Mouse (Mus musculus): ENCODE results near the gene Ccdc177. TPM values are rescaled to one million over a fixed set of nuclear protein-coding genes. Genes with fewer than 3 reads are reported as not detected.

Ccdc177 gene
- polyA plus RNA-seq, 1 experiment from 2014 or later = 0.11 TPM

DNA sequence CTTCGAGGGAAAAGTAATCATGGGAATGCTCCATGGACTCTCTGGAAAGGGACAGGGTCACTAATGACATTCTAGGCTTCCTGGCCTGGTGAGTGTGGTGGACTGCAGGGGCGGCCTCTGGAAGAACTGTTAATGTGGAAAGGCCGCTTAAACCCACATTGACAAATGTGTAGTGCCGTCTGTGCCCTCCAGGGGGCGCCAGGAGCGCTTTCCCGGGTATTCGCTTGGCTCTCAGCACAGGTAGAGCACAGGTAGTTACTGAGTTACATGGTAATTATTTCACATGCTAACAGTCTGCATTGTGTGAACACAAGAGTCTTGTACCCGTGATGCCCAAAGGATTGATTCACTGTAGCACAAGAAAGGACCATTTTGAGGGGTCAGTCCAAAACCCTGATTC is 21.0 kb downstream of the Ccdc177 start:
- Histone ChIP-seq H3K27ac (ENCODE audit: low read length) (no peak overlapping the region), H3K27me3 (ENCODE audit: insufficient read depth, low read length) (peaks cover 9% of the 10 kb centered on the region), H3K36me3 (ENCODE audit: insufficient read depth, low read length) (no peaks in the 10 kb centered on the region), H3K9ac (replicated peaks; ENCODE audit: low read length) (no peak overlapping the region), H3K9me3 (ENCODE audit: low read length) (no peaks in the 10 kb centered on the region), H3K4me2 (replicated peaks; ENCODE audit: low read depth, low read length) (no peak overlapping the region), H3K4me1 (ENCODE audit: insufficient read depth, low read length) (no peaks in the 10 kb centered on the region), H3K4me3 (ENCODE audit: low read length) (no peak overlapping the region)
- no peak for ATAC-seq (ENCODE audit: low FRiP score, low TSS enrichment)
- 30% methylated on average over 9 of the region's 9 CpGs for WGBS

DNA sequence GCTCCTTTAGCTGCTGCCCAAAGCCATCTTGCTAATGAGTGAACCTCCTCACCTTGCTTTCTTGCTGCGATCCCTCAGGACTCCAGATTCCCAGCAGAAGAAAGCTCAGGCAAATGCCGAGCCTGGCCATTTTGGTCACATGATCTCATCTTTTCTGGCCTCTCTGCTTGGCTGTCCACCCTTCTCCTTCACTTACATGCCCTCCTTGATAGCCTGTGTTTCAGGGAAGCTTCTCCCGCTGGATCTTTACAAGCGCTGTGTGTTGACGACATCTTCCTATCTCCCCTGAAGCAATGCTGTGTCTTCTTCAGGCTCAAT is 23.2 kb downstream of the Ccdc177 start:
- Histone ChIP-seq H3K9ac (replicated peaks; ENCODE audit: low read length) (no peak overlapping the region), H3K27ac (ENCODE audit: low read length) (no peak overlapping the region), H3K27me3 (ENCODE audit: insufficient read depth, low read length) (peaks cover 3% of the 10 kb centered on the region; the same call in 1 of the 2 replicates), H3K4me2 (replicated peaks; ENCODE audit: low read depth, low read length) (no peak overlapping the region), H3K36me3 (ENCODE audit: insufficient read depth, low read length) (no peaks in the 10 kb centered on the region), H3K9me3 (ENCODE audit: low read length) (no peaks in the 10 kb centered on the region), H3K4me3 (ENCODE audit: low read length) (no peak overlapping the region), H3K4me1 (ENCODE audit: insufficient read depth, low read length) (no peaks in the 10 kb centered on the region)
- WGBS = 62% methylated on average over 5 of the region's 5 CpGs
- ATAC-seq (ENCODE audit: low FRiP score, low TSS enrichment) = no peak

DNA sequence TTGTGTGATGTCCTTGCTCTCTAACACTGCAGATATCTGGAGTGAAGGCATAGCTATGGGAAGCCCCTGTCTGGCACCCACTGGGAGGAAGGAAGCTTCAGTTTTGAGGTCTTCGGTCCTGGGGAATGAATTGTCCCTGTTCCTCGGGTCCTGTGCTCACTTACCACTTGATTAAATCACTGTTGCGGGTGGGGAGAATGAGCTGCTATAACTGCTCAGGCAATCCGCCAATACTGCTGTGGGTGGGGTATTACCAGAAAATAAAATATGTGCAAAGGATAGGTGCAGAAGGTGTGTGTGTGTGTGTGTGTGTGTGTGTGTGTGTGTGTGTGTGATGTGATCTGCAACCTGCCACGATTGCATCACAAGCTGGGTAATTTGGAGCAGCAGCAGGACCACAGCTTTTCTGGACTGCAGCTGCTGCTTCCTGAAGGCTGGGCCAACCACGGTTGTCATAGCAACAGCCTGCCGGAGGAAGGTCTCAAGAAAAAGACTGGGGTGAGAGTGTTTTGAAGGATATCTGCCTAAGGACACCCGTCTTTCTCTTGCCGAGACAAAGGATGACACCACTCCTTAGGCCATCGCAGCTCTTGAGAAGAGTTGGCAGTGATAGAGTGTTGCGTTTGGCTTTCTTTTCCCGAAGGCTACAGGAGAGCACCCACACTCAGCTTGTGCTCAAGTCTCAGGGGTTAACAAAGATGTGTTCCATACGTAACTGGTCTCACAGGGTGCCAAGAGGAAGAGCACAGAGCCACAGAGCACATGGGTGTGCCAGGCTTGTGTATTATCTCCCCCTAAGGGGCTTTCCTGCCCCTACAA is 23.8 kb downstream of the Ccdc177 start:
- no peaks in the 10 kb centered on the region for H3K4me1 ChIP-seq (ENCODE audit: insufficient read depth, low read length)
- ATAC-seq (ENCODE audit: low FRiP score, low TSS enrichment) = no peak
- H3K27ac ChIP-seq (ENCODE audit: low read length) = no peak overlapping the region
- H3K4me3 ChIP-seq (ENCODE audit: low read length) = no peak overlapping the region
- WGBS = 37% methylated on average over 13 of the region's 13 CpGs
- no peaks in the 10 kb centered on the region for H3K9me3 ChIP-seq (ENCODE audit: low read length)
- H3K36me3 ChIP-seq (ENCODE audit: insufficient read depth, low read length) = no peaks in the 10 kb centered on the region
- no peak overlapping the region for H3K9ac ChIP-seq (replicated peaks; ENCODE audit: low read length)
- H3K4me2 ChIP-seq (replicated peaks; ENCODE audit: low read depth, low read length) = no peak overlapping the region
- peaks cover 3% of the 10 kb centered on the region; the same call in 1 of the 2 replicates for H3K27me3 ChIP-seq (ENCODE audit: insufficient read depth, low read length)

DNA sequence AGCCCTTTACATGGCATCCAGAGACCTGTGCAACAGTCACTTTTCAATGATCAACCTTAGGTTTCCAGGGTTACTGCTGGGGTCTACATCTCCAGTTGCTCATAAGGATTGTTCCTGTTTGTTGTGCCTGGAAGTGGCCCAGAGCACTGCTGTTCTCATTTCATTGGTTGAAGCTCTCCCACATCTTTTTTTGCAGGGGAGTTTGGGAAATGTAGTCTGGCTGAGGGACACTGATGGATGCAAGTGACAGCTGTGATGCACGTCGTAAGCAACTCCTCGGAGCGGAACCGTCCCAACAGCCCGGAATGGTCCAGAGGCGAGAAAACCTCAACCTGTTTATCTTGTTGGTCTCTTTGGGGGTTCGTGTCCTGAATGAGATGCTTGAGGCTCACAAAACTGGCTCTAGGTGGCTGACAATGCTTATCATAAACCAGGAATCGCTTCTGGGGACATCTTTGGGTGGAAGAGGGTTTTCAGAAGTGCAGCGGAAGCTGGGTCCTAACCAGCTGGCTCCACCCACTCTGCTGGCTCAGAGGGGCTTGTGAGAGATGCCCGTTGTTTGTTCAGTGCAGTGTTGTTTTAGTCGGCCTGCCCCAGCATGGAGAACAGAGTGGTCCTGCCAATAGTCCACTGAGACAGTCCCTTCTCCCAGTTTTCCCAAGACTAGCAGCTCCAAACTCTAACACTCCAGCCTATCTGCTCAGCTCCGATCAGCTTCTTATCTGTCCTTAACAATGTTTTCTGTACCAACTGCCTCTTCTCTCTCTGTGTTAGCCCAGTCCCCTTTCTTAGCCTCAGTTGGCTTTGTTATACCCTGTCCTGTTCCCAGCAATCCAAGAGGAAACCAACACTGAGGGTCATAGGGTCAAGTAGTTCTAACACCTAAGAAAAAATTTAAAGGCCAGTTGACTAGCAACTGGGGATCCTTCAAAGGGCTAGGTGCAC is 25.7 kb downstream of the Ccdc177 start:
- Histone ChIP-seq H3K27me3 (ENCODE audit: insufficient read depth, low read length) (peaks cover 3% of the 10 kb centered on the region; the same call in 1 of the 2 replicates), H3K36me3 (ENCODE audit: insufficient read depth, low read length) (no peaks in the 10 kb centered on the region), H3K9me3 (ENCODE audit: low read length) (no peaks in the 10 kb centered on the region), H3K4me3 (ENCODE audit: low read length) (no peak overlapping the region), H3K27ac (ENCODE audit: low read length) (no peak overlapping the region), H3K4me1 (ENCODE audit: insufficient read depth, low read length) (0 out of 2 replicates have a peak, but pooled peaks cover 3% of the 10 kb centered on the region), H3K4me2 (replicated peaks; ENCODE audit: low read depth, low read length) (no peak overlapping the region), H3K9ac (replicated peaks; ENCODE audit: low read length) (no peak overlapping the region)
- no peak for ATAC-seq (ENCODE audit: low FRiP score, low TSS enrichment)
- WGBS = 36% methylated on average over 13 of the region's 13 CpGs

DNA sequence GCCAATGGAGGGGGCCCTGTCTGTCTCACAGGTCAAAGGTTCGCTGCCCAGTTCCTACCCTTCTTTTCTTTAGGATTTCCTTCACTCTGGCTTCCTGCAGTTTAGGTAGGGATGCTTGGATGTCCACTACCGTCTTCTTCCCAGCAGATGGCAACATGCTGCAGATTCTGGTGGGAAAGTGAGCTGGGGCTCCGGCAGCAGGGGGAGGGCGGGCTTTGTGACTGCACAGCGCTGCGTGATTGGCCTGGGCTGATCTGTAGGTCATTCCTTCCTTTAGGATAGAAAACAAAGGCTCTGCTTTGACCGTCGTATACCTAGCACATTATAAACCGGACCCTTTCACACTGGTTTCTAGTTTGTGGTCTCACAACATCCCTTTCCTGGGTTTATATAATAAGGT is 29.9 kb downstream of the Ccdc177 start:
- H3K4me3 ChIP-seq (ENCODE audit: low read length) = no peak overlapping the region
- no peak overlapping the region for H3K9ac ChIP-seq (replicated peaks; ENCODE audit: low read length)
- no peak overlapping the region for H3K27ac ChIP-seq (ENCODE audit: low read length)
- 0 out of 2 replicates have a peak, but pooled peaks cover 3% of the 10 kb centered on the region for H3K4me1 ChIP-seq (ENCODE audit: insufficient read depth, low read length)
- ATAC-seq (ENCODE audit: low FRiP score, low TSS enrichment) = peak; percentile 86
- H3K9me3 ChIP-seq (ENCODE audit: low read length) = no peaks in the 10 kb centered on the region
- no peaks in the 10 kb centered on the region for H3K36me3 ChIP-seq (ENCODE audit: insufficient read depth, low read length)
- H3K4me2 ChIP-seq (replicated peaks; ENCODE audit: low read depth, low read length) = peak overlapping the region; percentile 37; the same call in 1 of the 2 replicates
- 10% methylated on average over 9 of the region's 9 CpGs for WGBS
- H3K27me3 ChIP-seq (ENCODE audit: insufficient read depth, low read length) = no peaks in the 10 kb centered on the region

DNA sequence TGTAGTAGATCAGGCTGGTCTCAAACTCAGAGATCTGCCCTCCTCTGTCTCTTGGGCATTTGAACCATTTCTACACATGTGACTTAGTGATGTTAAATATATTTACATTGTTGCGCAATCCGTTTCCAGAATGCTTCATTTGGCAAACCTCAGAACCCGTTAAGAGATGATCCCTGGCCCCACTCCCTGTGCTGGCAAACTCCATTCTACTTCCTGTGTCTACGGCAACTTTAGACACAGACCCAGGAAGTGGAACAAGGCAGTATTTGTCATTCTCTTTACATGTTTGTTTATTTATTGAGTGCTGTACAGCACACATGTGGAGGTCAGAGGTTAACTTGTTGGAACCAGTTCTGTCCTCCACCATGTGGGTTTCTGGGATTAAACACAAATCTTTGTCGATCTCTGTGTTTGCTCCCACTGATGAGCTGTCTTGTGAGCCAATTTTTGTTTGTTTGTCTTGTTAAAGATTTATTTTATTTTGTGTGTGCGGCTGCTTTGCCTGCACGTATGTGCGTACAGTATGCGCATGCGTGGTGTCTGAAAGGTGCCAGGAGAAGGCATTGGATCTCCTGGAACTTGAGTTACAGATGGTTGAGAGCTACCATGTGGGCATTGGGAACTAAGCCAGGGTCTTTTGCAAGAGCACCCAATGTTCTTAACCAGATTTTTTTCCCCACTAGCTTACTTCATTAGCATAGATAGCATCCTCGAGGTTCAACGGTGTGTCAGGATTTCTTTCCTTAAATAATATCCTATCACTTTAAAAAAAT is 30.5 kb downstream of the Ccdc177 start:
- no peaks in the 10 kb centered on the region for H3K36me3 ChIP-seq (ENCODE audit: insufficient read depth, low read length)
- WGBS = 79% methylated on average over 12 of the region's 12 CpGs
- H3K4me1 ChIP-seq (ENCODE audit: insufficient read depth, low read length) = 0 out of 2 replicates have a peak, but pooled peaks cover 3% of the 10 kb centered on the region
- no peak for ATAC-seq (ENCODE audit: low FRiP score, low TSS enrichment)
- H3K4me2 ChIP-seq (replicated peaks; ENCODE audit: low read depth, low read length) = no peak overlapping the region
- no peaks in the 10 kb centered on the region for H3K27me3 ChIP-seq (ENCODE audit: insufficient read depth, low read length)
- no peak overlapping the region for H3K27ac ChIP-seq (ENCODE audit: low read length)
- no peaks in the 10 kb centered on the region for H3K9me3 ChIP-seq (ENCODE audit: low read length)
- H3K9ac ChIP-seq (replicated peaks; ENCODE audit: low read length) = no peak overlapping the region
- H3K4me3 ChIP-seq (ENCODE audit: low read length) = no peak overlapping the region

DNA sequence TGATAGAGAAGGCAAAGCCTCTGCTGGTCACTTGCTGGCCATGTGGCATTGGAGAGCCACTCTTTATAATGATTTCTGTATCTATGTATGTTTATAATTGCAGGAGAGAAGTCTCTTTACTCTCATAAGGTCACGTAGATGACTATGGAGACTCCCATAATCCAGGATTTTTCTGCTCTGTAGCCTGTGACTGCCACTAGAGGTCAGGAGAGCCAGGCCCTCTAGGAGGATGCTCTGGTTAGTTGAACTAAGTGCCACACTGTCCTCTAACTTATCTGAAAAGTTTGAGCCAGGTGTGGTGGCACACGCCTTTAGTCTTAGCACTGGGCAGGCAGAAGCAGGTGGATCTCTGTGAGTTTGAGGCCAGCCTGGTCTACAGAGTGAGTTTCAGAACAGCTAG is 31.7 kb downstream of the Ccdc177 start:
- H3K27me3 ChIP-seq (ENCODE audit: insufficient read depth, low read length) = no peaks in the 10 kb centered on the region
- ATAC-seq (ENCODE audit: low FRiP score, low TSS enrichment) = no peak
- H3K4me3 ChIP-seq (ENCODE audit: low read length) = no peak overlapping the region
- 0 out of 2 replicates have a peak, but pooled peaks cover 3% of the 10 kb centered on the region for H3K4me1 ChIP-seq (ENCODE audit: insufficient read depth, low read length)
- H3K4me2 ChIP-seq (replicated peaks; ENCODE audit: low read depth, low read length) = no peak overlapping the region
- no peaks in the 10 kb centered on the region for H3K36me3 ChIP-seq (ENCODE audit: insufficient read depth, low read length)
- H3K27ac ChIP-seq (ENCODE audit: low read length) = no peak overlapping the region
- H3K9me3 ChIP-seq (ENCODE audit: low read length) = no peaks in the 10 kb centered on the region
- 49% methylated on average over 2 of the region's 2 CpGs for WGBS
- H3K9ac ChIP-seq (replicated peaks; ENCODE audit: low read length) = no peak overlapping the region

DNA sequence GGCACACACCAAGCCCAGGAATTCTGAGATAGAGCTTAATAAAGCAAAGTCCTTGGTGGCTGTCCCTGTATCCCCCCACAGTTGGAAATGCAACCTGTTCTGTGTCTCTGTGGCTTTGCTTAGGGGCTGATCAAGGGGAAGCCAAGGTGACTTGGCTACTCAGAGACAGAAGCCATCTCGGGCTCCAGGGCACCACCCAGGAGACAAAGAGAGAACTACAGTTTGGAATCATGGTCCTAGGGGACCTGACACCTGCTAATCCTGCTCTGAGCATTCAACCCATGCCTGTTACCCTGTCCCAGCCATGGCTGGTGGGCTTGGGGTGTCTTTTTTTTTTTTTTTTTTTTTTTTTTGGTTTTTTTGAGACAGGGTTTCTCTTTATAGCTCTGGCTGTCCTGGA is 32.3 kb downstream of the Ccdc177 start:
- H3K4me2 ChIP-seq (replicated peaks; ENCODE audit: low read depth, low read length) = no peak overlapping the region
- 0 out of 2 replicates have a peak, but pooled peaks cover 3% of the 10 kb centered on the region for H3K4me1 ChIP-seq (ENCODE audit: insufficient read depth, low read length)
- no peaks in the 10 kb centered on the region for H3K27me3 ChIP-seq (ENCODE audit: insufficient read depth, low read length)
- H3K9me3 ChIP-seq (ENCODE audit: low read length) = no peaks in the 10 kb centered on the region
- H3K4me3 ChIP-seq (ENCODE audit: low read length) = no peak overlapping the region
- H3K9ac ChIP-seq (replicated peaks; ENCODE audit: low read length) = no peak overlapping the region
- no peaks in the 10 kb centered on the region for H3K36me3 ChIP-seq (ENCODE audit: insufficient read depth, low read length)
- 0% methylated on average over 1 of the region's 1 CpGs for WGBS
- no peak overlapping the region for H3K27ac ChIP-seq (ENCODE audit: low read length)
- ATAC-seq (ENCODE audit: low FRiP score, low TSS enrichment) = no peak

DNA sequence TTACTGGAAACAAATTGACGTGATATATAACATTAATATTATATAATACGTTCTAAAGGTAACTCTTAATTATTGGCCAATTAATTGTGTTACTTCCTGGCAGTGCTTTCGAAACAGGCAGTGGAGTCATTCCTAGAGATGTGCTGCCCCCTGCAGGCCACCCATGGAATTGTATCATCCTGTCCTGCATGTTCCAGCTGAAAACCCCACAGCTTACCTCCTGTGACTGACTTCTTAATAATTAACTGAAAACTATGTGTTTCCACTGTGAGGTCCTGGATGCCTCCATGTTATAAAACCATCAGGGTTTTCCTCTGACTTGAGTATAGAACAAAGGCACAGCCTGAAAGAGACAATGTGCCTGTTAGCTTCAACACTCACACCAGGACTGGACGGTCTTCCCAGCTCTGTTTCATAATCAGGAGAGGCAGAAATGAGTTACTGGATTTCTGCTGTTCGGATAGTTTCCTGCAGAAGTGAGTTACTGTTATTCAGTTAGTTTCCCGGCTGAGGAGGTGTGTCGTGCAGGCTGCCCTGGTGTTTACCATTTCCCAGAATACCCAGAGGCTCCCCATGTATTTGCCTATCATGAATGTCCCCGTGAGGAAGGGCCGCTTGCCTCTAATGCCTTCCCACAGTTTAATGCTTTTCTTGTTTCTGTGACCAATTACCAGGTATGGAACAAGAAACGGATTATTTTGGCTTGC is 35.5 kb downstream of the Ccdc177 start:
- Histone ChIP-seq H3K4me1 (ENCODE audit: insufficient read depth, low read length) (no peaks in the 10 kb centered on the region; the same call in 1 of the 2 replicates), H3K36me3 (ENCODE audit: insufficient read depth, low read length) (no peaks in the 10 kb centered on the region), H3K9ac (replicated peaks; ENCODE audit: low read length) (no peak overlapping the region), H3K9me3 (ENCODE audit: low read length) (no peaks in the 10 kb centered on the region), H3K27ac (ENCODE audit: low read length) (peak overlapping the region; percentile 58), H3K4me2 (replicated peaks; ENCODE audit: low read depth, low read length) (no peak overlapping the region; the same call in 1 of the 2 replicates), H3K4me3 (ENCODE audit: low read length) (no peak overlapping the region), H3K27me3 (ENCODE audit: insufficient read depth, low read length) (no peaks in the 10 kb centered on the region)
- 26% methylated on average over 10 of the region's 10 CpGs for WGBS
- peak; percentile 79 for ATAC-seq (ENCODE audit: low FRiP score, low TSS enrichment)
